In the genomic region with DNA sequence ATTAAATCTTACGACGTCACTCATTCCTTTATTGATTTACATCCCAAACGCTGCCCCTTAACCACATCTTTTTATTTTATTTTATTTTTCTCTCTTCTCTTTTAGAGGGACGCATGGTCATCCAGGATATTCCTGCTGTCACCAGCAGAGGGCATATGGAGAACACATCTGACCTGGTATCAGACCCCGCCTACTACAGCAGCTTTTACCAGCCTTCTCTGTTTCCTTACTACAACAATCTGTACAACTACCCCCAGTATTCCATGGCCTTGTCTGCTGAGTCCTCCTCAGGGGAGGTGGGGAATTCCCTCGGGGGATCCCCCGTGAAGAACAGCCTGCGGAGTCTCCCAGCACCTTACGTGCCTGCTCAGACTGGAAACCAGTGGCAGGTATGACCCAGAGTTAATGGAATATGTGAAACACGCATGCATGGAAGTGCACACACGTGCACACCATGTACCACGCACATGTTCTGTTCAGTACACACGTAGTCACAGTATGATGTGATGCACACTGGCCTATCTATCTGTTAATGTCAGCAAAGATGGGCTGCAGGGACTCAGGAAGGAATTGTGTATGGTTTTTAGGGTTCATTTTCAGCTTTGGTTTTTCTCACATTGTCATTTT, we compare ENCODE assay signal across 9 mouse cellular contexts. TPM values are rescaled to one million over a fixed set of nuclear protein-coding genes. Genes with fewer than 3 reads are reported as not detected.
DNase-seq lines count a peak whose midpoint lies in the region; ATAC-seq lines count a peak whose summit lies in the region.
"Had no signal": no experiment of that assay in that cellular context is flagged by ENCODE, and none has a peak within 500 bp of the region (broad histone marks: within the 10 kb centered on the region; RNA-seq: fewer than 3 reads in every experiment).

No protein-coding gene starts in this region.

- H3K36me3 ChIP-seq in embryonic facial prominence, embryonic 10.5 days (replicated peaks): no peaks in the 10 kb centered on the region

- no peak for ATAC-seq in inflammation-experienced regulatory T-cells, adult 6 months

- H3K4me1 ChIP-seq in embryonic facial prominence, embryonic 10.5 days: no peaks in the 10 kb centered on the region

- peak; percentile 76 for DNase-seq in B cell, adult 2 months
- peak; percentile 54 for DNase-seq in adrenal gland, adult 2 months
- DNase-seq in embryonic facial prominence, embryonic 10.5 days (ENCODE audit: low spot score): peak; percentile 57
- DNase-seq in heart, postnatal 10 days: peak; percentile 68 to 74
- DNase-seq in kidney, postnatal 4 days: peak; percentile 74 to 80
- peak; percentile 28 to 34 for DNase-seq in lung, adult 18-20 months
- DNase-seq in retina, adult 2 months (ENCODE audit: low read depth, low spot score): peak; percentile 23

- 40% methylated on average over 13 of the region's 13 CpGs for WGBS in embryonic facial prominence, embryonic 10.5 days

- intact Hi-C loops in heart, postnatal 10 days (cut with DNase I): loop anchor here (1.0 kb wide), 2 partner anchors 82 to 90 kb away; no protein-coding TSS in a partner anchor

- peaks cover 3% of the 10 kb centered on the region; the same call in 1 of the 2 replicates for H3K9me3 ChIP-seq in embryonic facial prominence, embryonic 10.5 days

- no peak overlapping the region for H3K27ac ChIP-seq in embryonic facial prominence, embryonic 10.5 days (replicated peaks)

- H3K4me3 ChIP-seq in embryonic facial prominence, embryonic 10.5 days: no peak overlapping the region

- peaks cover 32% of the 10 kb centered on the region for H3K27me3 ChIP-seq in embryonic facial prominence, embryonic 10.5 days (replicated peaks; ENCODE audit: low read depth, poor library complexity, severe bottlenecking)

RNA-seq across cellular contexts. Expression of a gene that starts 40.4 kb away (rescaled TPM):
- not detected for total RNA-seq in adrenal gland, adult 2 months (2021)
- polyA plus RNA-seq in adrenal gland, adult 2 months (2012; rRNA removed): not detected in 2 replicates
- polyA plus RNA-seq in embryonic facial prominence, embryonic 10.5 days (2016; fragmentation: Nextera tagmentation; extraction: Ambion mirVana): 0.20 and 0.23 TPM in 2 replicates
- not detected for total RNA-seq in heart, postnatal 10 days (2021)
- not detected for polyA plus RNA-seq in inflammation-experienced regulatory T-cells, adult 6 months (2017; shearing (Covaris generic))
- total RNA-seq: gastrocnemius, postnatal 36 days had no signal

Comparison
In these comparisons a context has a peak if more than half of its experiments do, and no peak if none do; other contexts are left out.
1. DNase-seq: peak in every context shown above with its lines; median percentile 77 in kidney, postnatal 4 days; 76 in B cell, adult 2 months; 71 in heart, postnatal 10 days; 57 in embryonic facial prominence, embryonic 10.5 days; 54 in adrenal gland, adult 2 months; 31 in lung, adult 18-20 months; 23 in retina, adult 2 months.